Mouse (Mus musculus): ENCODE measurements around the gene Olfr585. TPM values are rescaled to one million over a fixed set of nuclear protein-coding genes. Genes with fewer than 3 reads are reported as not detected.

The Olfr585 gene
- polyA plus RNA-seq (2012; rRNA removed): not detected in 2 replicates

GRCm38 (mm10) chr7:103097420-103097819, at the start of gene Olfr585:
Olfr585 (plus strand) TSS chr7:103097720.

GRCm38 (mm10) chr7:103051000-103051399, 46.5 kb upstream of the Olfr585 start, which contains the start of gene Olfr583:
Olfr583 (plus strand) TSS chr7:103051300.

GRCm38 (mm10) chr7:103081585-103081984, 15.9 kb upstream of the Olfr585 start, which contains the start of gene Olfr584:
Olfr584 (plus strand) TSS chr7:103081885.

GRCm38 (mm10) chr7:103125538-103125937, 28.0 kb downstream of the Olfr585 start, which contains the start of gene Olfr586:
Olfr586 (minus strand) TSS chr7:103125638.

GRCm38 (mm10) chr7:103140579-103140978, 43.1 kb downstream of the Olfr585 start, which contains the start of gene Olfr588-ps1:
Olfr588-ps1 (plus strand) TSS chr7:103140879.

Other genes starting within 250 kb of the Olfr585 start
- not detected in 2 replicates for gene Olfr566, start 239.0 kb upstream of the Olfr585 start, polyA plus RNA-seq (2012; rRNA removed)
- gene Olfr568, start 220.6 kb upstream of the Olfr585 start, polyA plus RNA-seq (2012; rRNA removed): not detected in 2 replicates
- not detected in 2 replicates for gene Olfr569, start 206.8 kb upstream of the Olfr585 start, polyA plus RNA-seq (2012; rRNA removed)
- gene Olfr570, start 203.1 kb upstream of the Olfr585 start, polyA plus RNA-seq (2012; rRNA removed): 0.05 TPM in 1 of 2 replicates, not detected in the other
- not detected in 2 replicates for gene Olfr571, start 180.2 kb upstream of the Olfr585 start, polyA plus RNA-seq (2012; rRNA removed)
- not detected in 2 replicates for gene Olfr572, start 173.3 kb upstream of the Olfr585 start, polyA plus RNA-seq (2012; rRNA removed)
- not detected in 2 replicates for gene Olfr573-ps1, start 155.1 kb upstream of the Olfr585 start, polyA plus RNA-seq (2012; rRNA removed)
- gene Olfr574, start 149.3 kb upstream of the Olfr585 start, polyA plus RNA-seq (2012; rRNA removed): not detected in 2 replicates
- gene Olfr575, start 138.9 kb upstream of the Olfr585 start, polyA plus RNA-seq (2012; rRNA removed): not detected in 2 replicates
- gene Olfr576, start 135.1 kb upstream of the Olfr585 start, polyA plus RNA-seq (2012; rRNA removed): not detected in 2 replicates
- not detected in 2 replicates for gene Olfr577, start 121.8 kb upstream of the Olfr585 start, polyA plus RNA-seq (2012; rRNA removed)
- not detected in 2 replicates for gene Olfr578, start 108.4 kb upstream of the Olfr585 start, polyA plus RNA-seq (2012; rRNA removed)
- not detected in 2 replicates for gene Olfr582, start 59.7 kb upstream of the Olfr585 start, polyA plus RNA-seq (2012; rRNA removed)
- gene Olfr583, start 46.4 kb upstream of the Olfr585 start, polyA plus RNA-seq (2012; rRNA removed): not detected in 2 replicates
- not detected in 2 replicates for gene Olfr584, start 15.8 kb upstream of the Olfr585 start, polyA plus RNA-seq (2012; rRNA removed)
- gene Olfr586, start 27.9 kb downstream of the Olfr585 start, polyA plus RNA-seq (2012; rRNA removed): not detected in 2 replicates
- not detected in 2 replicates for gene Olfr588-ps1, start 43.2 kb downstream of the Olfr585 start, polyA plus RNA-seq (2012; rRNA removed)
- gene Olfr589, start 58.6 kb downstream of the Olfr585 start, polyA plus RNA-seq (2012; rRNA removed): not detected in 2 replicates
- not detected in 2 replicates for gene Olfr591, start 80.6 kb downstream of the Olfr585 start, polyA plus RNA-seq (2012; rRNA removed)
- gene Olfr592, start 87.1 kb downstream of the Olfr585 start, polyA plus RNA-seq (2012; rRNA removed): not detected in 2 replicates
- gene Olfr593, start 114.1 kb downstream of the Olfr585 start, polyA plus RNA-seq (2012; rRNA removed): not detected in 2 replicates
- not detected in 2 replicates for gene Olfr594, start 119.3 kb downstream of the Olfr585 start, polyA plus RNA-seq (2012; rRNA removed)
- gene Usp17ld, start 154.8 kb downstream of the Olfr585 start, polyA plus RNA-seq (2012; rRNA removed): not detected in 2 replicates
- not detected in 2 replicates for gene Olfr596, start 207.9 kb downstream of the Olfr585 start, polyA plus RNA-seq (2012; rRNA removed)
- not detected in 2 replicates for gene Olfr597, start 218.6 kb downstream of the Olfr585 start, polyA plus RNA-seq (2012; rRNA removed)
- not detected in 2 replicates for gene Olfr598, start 225.8 kb downstream of the Olfr585 start, polyA plus RNA-seq (2012; rRNA removed)
- gene Olfr599, start 238.2 kb downstream of the Olfr585 start, polyA plus RNA-seq (2012; rRNA removed): not detected in 2 replicates